Mouse (Mus musculus): ENCODE data around the gene 1600002K03Rik. TPM values are rescaled to one million over a fixed set of nuclear protein-coding genes. Genes with fewer than 3 reads are reported as not detected.

Gene 1600002K03Rik
- total RNA-seq, 2 experiments from 2014 or later = not detected

- no peak for ATAC-seq (replicated peaks; ENCODE audit: low FRiP score, poor library complexity, severe bottlenecking)
Observed at GRCm38 (mm10) chr10:80139975-80140665, 32.6 kb upstream of the 1600002K03Rik start.

GRCm38 (mm10) chr10:80140666-80141035 lies 32.1 kb upstream of the 1600002K03Rik start, which contains the start of gene Cbarp:
Gene Cbarp, minus strand, starts transcription at chr10:80140835.
- ATAC-seq (replicated peaks; ENCODE audit: low FRiP score, poor library complexity, severe bottlenecking) = no peak

DNA sequence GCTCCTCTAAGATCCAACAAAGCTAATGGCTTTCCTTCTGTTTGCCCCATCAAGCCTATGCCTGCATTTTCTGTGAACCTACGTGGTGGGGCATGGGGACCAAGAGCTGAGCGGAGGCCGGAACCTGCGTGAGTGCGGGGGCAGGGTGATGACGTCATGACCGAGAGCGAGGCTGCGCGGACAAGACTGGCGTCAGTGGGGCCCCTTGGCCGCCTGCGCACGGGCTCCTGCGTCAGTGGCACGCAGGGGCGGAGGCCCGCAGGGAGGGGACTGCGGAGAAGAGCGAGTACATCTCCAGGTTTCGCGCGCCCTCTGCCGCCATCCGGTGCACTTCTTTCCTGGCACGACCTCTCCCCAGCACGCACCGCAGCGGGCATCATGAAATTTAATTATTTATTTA lies 31.5 kb upstream of the 1600002K03Rik start:
- ATAC-seq (replicated peaks; ENCODE audit: low FRiP score, poor library complexity, severe bottlenecking) = peak; percentile 76

DNA sequence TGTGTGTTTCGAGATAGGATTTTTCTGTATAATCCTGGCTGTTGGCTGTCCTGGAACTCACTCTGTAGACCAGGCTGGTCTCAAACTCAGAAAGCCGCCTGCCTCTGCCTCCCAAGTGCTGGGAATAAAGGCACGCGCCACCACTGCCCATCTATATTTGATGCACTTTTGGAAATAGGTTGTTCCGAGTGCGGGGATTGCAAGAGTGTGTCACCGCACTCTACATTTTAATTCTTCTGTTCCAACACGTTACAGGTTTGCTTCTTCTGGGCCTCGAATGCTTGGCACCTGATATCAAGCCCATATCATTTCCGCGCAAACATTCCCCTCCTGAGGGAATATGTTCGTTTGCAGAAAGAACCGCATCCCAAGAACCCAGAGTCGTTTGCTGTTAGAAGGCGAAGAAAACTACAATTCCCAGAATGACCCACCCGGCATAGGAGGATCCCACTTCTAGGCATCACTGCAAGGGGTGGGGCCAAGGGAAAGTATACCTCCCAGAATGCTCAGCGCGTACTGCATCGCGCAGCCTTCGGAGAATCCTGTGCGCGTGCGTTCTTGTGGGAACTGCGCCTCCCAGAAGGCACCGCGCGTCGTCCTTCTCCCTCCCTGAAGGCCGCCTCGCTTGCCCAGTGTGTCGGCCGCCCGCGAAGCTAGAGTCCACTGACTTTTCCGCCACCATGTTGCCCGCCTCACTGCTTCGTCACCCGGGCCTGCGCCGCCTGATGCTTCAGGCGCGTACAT lies 30.8 kb upstream of the 1600002K03Rik start:
- peak; percentile 74 for ATAC-seq (replicated peaks; ENCODE audit: low FRiP score, poor library complexity, severe bottlenecking)

DNA sequence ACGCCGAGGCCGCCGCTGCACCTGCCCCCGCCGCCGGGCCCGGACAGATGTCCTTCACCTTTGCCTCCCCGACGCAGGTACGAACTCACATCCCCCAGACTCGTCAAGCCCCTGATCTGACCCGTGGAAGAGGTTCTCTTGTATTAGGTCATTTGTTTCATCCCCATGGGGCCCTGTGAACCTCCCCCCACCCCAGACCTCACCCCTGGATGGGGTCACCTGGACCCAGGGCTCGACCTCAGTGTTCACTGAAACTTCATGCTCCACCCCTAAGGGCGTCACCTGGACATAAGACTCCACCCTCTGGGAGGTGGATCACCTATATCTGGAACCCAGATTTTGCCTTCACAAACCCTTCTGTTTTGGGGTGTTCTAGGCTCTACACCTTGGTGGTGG lies 30.2 kb upstream of the 1600002K03Rik start:
- ATAC-seq (replicated peaks; ENCODE audit: low FRiP score, poor library complexity, severe bottlenecking) = peak; percentile 18; the same call in 1 of the 2 replicates

DNA sequence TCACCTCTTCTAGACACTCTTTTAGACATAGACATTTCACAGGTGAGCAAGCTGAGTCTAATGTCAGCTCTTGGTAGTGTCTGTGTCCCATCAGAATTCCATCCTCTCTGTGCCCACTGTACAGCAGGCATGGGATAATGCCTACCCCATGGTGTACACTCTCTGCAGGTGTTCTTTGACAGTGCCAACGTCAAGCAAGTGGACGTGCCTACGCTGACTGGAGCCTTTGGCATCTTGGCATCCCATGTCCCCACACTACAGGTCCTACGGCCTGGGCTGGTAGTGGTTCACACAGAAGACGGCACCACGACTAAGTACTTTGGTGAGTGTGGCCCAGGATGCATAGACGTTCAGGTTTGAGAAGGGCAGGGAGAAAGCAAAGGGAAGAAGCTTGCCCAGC lies 29.1 kb upstream of the 1600002K03Rik start:
- ATAC-seq (replicated peaks; ENCODE audit: low FRiP score, poor library complexity, severe bottlenecking) = no peak

DNA sequence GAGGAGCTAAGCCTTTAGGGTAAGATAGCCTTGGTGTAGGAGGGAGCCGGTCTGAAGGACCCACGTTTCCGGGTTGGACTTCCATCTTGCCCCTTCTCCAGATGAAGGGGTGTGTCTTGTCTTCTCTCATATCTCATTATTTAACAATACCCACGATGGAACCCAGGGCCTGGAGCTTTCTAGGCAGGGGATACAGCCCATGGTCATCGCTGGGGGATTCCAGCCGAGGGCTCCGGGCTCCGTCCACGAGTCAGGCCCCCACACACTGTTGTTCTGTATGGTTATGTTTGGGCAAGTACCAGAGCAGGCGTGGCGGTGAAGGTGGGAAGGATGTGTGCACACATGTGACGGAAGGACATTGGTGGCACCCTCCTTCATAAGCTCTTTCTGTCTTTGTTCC lies 28.6 kb upstream of the 1600002K03Rik start:
- ATAC-seq (replicated peaks; ENCODE audit: low FRiP score, poor library complexity, severe bottlenecking) = no peak

DNA sequence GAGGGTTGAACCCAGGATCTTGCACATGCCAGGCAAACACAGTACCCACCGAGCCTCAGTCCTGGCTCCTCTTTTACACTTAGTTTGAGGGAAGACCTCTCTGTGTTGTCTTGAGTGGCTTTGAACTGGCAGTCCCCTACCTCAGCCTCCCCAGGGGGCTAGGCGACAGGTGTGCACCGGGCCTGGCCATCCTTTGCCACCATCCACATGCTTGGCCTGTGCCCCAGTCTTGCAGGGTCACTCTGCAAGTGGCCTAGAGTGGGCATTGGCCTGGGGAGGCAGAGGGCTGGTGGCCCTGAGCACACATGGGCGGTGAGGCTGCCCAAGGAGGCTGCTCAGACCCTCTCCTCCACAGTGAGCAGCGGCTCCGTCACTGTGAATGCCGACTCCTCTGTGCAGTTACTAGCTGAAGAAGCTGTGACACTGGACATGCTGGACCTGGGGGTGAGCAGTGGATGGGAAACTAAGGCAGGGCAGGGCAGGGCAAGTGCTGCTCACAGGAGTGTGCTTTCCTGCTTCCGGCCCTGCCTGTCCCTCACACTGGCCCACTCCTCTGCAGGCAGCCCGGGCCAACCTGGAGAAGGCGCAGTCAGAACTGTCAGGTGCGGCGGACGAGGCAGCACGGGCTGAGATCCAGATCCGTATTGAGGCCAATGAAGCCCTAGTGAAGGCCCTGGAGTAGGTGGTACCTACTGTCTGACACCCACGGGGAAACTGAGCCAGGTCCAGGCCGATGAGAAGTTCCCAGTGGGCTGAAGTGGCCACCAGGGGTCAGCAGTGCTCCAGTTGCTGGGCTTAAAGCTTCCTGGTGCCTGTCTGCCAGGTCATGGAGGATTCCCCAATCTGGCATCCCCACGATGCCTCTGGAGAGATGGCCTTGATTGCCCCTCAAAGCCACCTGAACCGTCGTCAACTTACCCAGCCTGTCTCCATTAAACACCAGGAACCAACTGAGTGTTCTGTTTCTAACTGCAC lies 27.6 kb upstream of the 1600002K03Rik start:
- 0 out of 2 replicates have a peak, but pooled peaks have one; percentile 3 for ATAC-seq (replicated peaks; ENCODE audit: low FRiP score, poor library complexity, severe bottlenecking)

- ATAC-seq (replicated peaks; ENCODE audit: low FRiP score, poor library complexity, severe bottlenecking) = peak; percentile 22
Observed at GRCm38 (mm10) chr10:80145896-80146295, 26.8 kb upstream of the 1600002K03Rik start.

DNA sequence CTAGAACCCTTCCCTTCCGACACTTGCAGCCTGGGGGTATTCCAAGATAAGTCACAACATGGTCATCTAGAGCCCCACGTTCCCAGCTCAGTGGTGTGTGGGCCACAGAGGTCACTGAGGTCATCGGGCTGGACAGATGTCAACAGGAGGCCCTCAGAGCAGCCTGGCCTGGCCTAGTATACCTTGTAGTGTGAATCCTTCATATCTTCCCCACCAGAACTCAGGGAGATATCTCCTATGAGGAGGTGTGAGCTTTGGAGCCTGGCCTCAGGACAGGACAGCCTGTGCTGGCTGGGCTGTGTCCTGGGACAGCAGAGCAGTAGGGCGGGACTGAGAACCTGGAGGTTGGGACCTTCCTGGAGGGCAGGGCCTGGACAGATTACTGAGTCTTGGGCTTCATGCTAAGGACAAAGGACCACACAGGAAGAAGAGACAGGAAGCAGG lies 26.2 kb upstream of the 1600002K03Rik start:
- ATAC-seq (replicated peaks; ENCODE audit: low FRiP score, poor library complexity, severe bottlenecking) = no peak

DNA sequence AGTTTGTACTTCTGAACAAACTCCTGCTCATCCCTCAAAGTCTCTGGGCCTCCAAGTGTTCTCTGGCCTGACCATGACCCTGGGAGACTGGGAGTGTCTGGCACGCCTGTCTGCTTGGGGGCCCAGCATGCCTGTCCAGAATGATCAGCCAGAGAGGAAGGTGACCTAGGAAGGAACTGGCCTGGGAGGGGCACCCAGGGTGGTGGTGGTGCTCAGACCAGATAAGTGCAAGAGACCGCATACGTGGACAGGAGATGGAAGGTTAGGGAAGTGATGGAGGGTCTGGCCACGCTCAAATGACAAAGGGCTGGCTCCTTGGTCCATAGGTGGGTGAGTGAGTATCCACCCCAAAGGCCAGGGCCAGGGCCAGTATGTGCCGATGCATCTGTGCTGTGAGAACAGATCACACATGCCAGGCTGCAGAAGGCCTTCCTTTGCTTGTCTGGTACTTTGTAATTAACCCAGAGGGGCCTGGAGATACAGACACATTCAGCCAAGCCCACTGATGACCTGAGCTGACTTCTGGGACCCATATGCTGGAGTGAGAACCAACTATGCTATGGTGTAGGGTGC lies 25.5 kb upstream of the 1600002K03Rik start:
- no peak for ATAC-seq (replicated peaks; ENCODE audit: low FRiP score, poor library complexity, severe bottlenecking)

DNA sequence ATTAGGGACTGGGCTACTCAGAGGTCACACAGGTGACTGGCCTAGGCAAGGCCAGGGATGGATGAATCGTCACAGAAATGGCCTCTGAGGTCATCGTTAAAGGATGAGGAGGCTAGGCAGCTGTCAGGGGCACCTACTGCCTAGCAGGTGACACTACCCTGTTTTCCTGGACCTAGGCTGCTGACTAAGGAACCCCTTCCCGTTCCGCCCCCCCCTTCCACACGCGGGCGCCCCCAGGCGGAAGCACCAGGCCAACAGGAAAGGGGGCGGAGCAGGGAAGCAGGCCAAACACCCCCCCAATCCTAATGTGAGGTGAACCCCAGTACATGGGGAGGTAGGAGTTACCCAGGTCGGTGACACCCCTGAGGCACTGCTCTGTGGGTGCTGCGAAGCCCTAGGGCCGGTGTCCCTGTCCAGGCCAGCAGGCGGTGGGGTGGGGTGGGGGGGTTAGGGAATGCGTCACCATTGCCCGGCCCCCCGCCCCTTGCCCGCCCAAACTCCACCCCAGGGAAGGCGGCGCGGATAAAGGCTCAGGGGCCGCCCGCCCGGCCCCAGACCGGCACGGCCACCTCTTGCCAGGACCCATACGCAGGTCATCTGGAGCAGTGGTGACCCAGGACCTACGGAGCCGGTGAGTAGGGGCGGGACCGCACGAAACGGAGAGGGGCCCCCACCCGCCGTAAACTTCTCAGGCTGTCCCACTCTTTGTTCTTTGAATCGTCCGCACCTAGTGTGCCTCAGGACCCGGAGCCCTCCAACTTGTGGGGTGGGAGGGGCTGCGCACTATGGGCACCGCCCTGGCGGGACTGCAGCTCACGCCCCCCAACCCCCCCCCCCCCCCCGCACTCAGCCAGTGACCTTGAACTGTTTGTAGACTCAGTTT lies 24.8 kb upstream of the 1600002K03Rik start, which contains the start of gene Midn:
Gene Midn, plus strand, starts transcription at position 554 of the 883 bp plus-strand sequence.
- 0 out of 2 replicates have a peak, but pooled peaks have one; percentile 1 for ATAC-seq (replicated peaks; ENCODE audit: low FRiP score, poor library complexity, severe bottlenecking)

GRCm38 (mm10) chr10:80148610-80149290 lies 24.0 kb upstream of the 1600002K03Rik start:
- peak; percentile 50 for ATAC-seq (replicated peaks; ENCODE audit: low FRiP score, poor library complexity, severe bottlenecking)

- ATAC-seq (replicated peaks; ENCODE audit: low FRiP score, poor library complexity, severe bottlenecking) = peak; percentile 60
Observed at GRCm38 (mm10) chr10:80149291-80150225, 23.2 kb upstream of the 1600002K03Rik start.

GRCm38 (mm10) chr10:80150226-80151210 lies 22.2 kb upstream of the 1600002K03Rik start:
- ATAC-seq (replicated peaks; ENCODE audit: low FRiP score, poor library complexity, severe bottlenecking) = no peak

Data from erythroid progenitor cell, adult 5-6 weeks (primary cell).